Mouse (Mus musculus) liver, adult 2 months (tissue): ENCODE data around the gene 4930402H24Rik. TPM values are rescaled to one million over a fixed set of nuclear protein-coding genes. Genes with fewer than 3 reads are reported as not detected.

Experiments
- DNase-seq: peaks from one replicate; pipeline ENCODE4 v3.0.0-alpha.2; 2011; ENCODE audit warnings: low read depth, low spot score; ENCODE audit errors: extremely low read depth
- H3K27ac ChIP-seq: fragments of 200-500 bp; replicated peaks from 2 replicates; pipeline ENCODE4 v1.5.1; 2012; ENCODE audit warnings: low read depth, mild to moderate bottlenecking, control low read depth, inconsistent platforms, low read length; ENCODE audit not compliant: insufficient read depth
- H3K27me3 ChIP-seq: fragments of 200-500 bp; 2 replicates; pipeline ENCODE4 v1.6.1; 2012; ENCODE audit warnings: mild to moderate bottlenecking, moderate library complexity, low read length, inconsistent platforms; ENCODE audit not compliant: control insufficient read depth, insufficient read depth
- H3K36me3 ChIP-seq: fragments of 200-500 bp; 2 replicates; pipeline ENCODE4 v1.6.1; 2012; ENCODE audit warnings: low read length, inconsistent platforms; ENCODE audit not compliant: control insufficient read depth, insufficient read depth
- H3K4me1 ChIP-seq: fragments of 200-500 bp; 2 replicates; pipeline ENCODE4 v1.6.1; 2011; ENCODE audit warnings: low read length; ENCODE audit not compliant: control insufficient read depth, insufficient read depth
- H3K4me3 ChIP-seq: fragments of 200-500 bp; 2 replicates; pipeline ENCODE4 v1.5.1; 2011; ENCODE audit warnings: low read depth, mild to moderate bottlenecking, control low read depth, low read length, moderate library complexity; ENCODE audit not compliant: insufficient read depth
- H3K79me2 ChIP-seq: fragments of 200-500 bp; 2 replicates; pipeline ENCODE4 v1.6.1; 2012; ENCODE audit warnings: inconsistent platforms, mild to moderate bottlenecking, low read length, moderate library complexity; ENCODE audit not compliant: control insufficient read depth, insufficient read depth
- H3K9ac ChIP-seq: fragments of 200-500 bp; 2 replicates; pipeline ENCODE4 v1.6.1; 2012; ENCODE audit warnings: low read depth, mild to moderate bottlenecking, control low read depth, inconsistent platforms, low read length
- CTCF ChIP-seq: fragments of 200-500 bp; IDR thresholded peaks from 2 replicates; pipeline ENCODE4 v1.5.1; 2011; ENCODE audit warnings: low read depth, low read length, control low read depth
- POLR2A ChIP-seq: fragments of 200-500 bp; IDR thresholded peaks from 2 replicates; pipeline ENCODE4 v1.6.1; 2011; ENCODE audit warnings: low read length, control low read depth; ENCODE audit not compliant: insufficient read depth; ENCODE audit errors: extremely low read depth
- WGBS: fragments of 180-500 bp; shearing (Covaris S2); methylation state at CpG from one replicate; pipeline ENCODE4 v1.1.7; 2018; 5-methylcytosine and 5-hydroxymethylcytosine counted together
- polyA plus RNA-seq: library from polyadenylated mRNA; depleted of rRNA; stranded (reverse); fragments of >200 nt; gene quantifications from 2 replicates; pipeline ENCODE4 v1.2.3, GENCODE M21; 2012
- total RNA-seq: library from RNA; depleted of rRNA; stranded (reverse); fragments of >200 nt; gene quantifications from 2 replicates; pipeline ENCODE4 v1.2.3, GENCODE M21; 2014

The 4930402H24Rik gene
- total and polyA plus RNA-seq, 2 experiments, result 14.8 to 18.2 TPM

DNA sequence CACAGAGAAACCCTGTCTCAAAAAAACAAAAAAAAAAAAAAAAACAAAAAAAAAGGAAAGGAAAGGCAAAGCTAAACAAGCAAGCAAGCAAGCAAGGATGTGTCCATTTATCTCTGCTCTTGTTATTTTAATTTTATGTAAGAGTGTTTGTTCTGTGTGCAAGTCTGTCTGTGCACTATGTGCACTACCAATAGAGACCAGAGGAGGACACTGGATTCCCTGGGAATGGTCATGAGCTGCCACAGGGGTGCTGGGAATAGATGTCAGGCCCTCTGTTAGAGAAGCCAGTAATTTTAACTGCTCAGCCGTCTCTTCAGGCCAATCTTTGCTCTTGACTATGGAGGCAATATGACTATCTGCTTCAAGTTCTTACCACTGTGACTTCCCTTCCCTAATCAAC is 162.6 kb downstream of the 4930402H24Rik start:
- no peak for DNase-seq
- H3K27me3 ChIP-seq, result no peaks in the 10 kb centered on the region
- H3K27ac ChIP-seq, result no peak overlapping the region
- no peak for TF ChIP-seq POLR2A
- no peak for TF ChIP-seq CTCF
- H3K36me3 ChIP-seq, result peaks cover 66% of the 10 kb centered on the region
- no peak overlapping the region for H3K4me3 ChIP-seq
- no peaks in the 10 kb centered on the region for H3K79me2 ChIP-seq
- H3K4me1 ChIP-seq, result no peaks in the 10 kb centered on the region
- WGBS, result 97% methylated on average over 1 of the region's 1 CpGs
- H3K9ac ChIP-seq, result no peak overlapping the region

DNA sequence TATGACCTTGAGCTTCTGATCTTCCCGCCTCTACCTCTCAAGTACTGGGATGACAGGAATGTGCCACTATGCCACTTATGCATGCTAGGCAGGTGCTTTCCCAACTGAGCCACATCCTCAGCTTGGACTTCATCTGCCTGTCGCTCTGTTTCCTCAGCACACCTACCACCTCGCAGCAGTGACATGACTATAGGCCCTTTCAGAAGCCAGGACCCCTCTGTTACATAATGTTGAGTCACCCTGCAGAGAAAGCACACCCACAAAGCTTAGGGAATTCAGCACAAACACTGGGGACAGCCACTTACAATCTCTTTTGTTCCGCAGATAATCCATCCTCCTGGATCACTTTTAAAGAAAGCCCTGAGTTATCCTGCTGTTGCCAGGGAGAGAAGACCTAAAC is 166.1 kb downstream of the 4930402H24Rik start:
- H3K9ac ChIP-seq, result no peak overlapping the region
- no peaks in the 10 kb centered on the region for H3K27me3 ChIP-seq
- no peak for DNase-seq
- no peaks in the 10 kb centered on the region for H3K4me1 ChIP-seq
- no peaks in the 10 kb centered on the region for H3K79me2 ChIP-seq
- TF ChIP-seq CTCF (no peak), POLR2A (no peak)
- 88% methylated on average over 4 of the region's 4 CpGs for WGBS
- H3K4me3 ChIP-seq, result no peak overlapping the region
- peak overlapping the region; percentile 10; the same call in 1 of the 2 replicates for H3K27ac ChIP-seq
- H3K36me3 ChIP-seq, result peaks cover 47% of the 10 kb centered on the region

DNA sequence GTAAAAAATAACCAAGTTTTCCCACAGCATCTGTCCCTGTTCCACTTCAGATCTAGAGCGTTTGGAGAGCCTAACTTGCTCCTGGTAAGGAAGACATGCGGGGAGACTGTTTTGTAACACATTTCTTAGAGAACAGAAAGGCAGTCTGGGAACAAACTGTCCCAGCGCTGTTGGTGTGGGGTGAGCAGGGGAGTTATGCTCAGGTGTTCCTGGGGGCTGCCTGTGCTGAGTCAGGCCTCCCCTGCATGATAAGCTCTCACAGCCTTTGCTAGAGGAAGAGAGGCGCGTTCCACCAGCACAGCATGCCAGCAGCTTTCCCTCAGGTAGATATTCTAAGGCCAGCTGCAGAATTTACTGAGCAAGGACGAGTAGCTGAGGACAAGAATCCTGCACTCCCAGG is 168.2 kb downstream of the 4930402H24Rik start:
- Histone ChIP-seq H3K79me2 (no peaks in the 10 kb centered on the region), H3K36me3 (peaks cover 50% of the 10 kb centered on the region), H3K27me3 (no peaks in the 10 kb centered on the region), H3K9ac (no peak overlapping the region), H3K4me3 (no peak overlapping the region), H3K27ac (no peak overlapping the region), H3K4me1 (no peaks in the 10 kb centered on the region)
- TF ChIP-seq POLR2A (no peak), CTCF (no peak)
- no peak for DNase-seq
- 89% methylated on average over 6 of the region's 6 CpGs for WGBS

DNA sequence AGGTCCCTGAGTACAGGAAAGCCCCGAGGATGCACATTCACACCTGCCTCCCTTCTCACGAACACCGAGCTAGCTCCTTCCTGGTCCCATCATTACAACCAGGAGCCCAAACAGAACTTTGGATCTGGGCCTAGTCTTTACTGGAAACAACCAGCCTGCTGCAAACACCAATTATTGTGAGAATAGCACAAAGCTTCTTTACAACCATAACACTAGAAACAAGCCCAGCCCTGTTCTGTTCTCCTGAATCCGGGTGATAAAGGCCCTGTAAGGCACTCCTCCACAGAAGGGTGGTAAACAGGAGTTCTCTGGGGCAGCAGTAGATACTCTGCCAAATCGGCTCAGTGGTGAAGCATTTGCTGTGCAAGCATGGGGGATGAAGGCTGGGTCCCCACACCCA is 170.9 kb downstream of the 4930402H24Rik start:
- no peaks in the 10 kb centered on the region for H3K4me1 ChIP-seq
- H3K9ac ChIP-seq, result no peak overlapping the region
- TF ChIP-seq POLR2A, result no peak
- TF ChIP-seq CTCF, result no peak
- peaks cover 54% of the 10 kb centered on the region for H3K36me3 ChIP-seq
- no peaks in the 10 kb centered on the region for H3K79me2 ChIP-seq
- no peak for DNase-seq
- no peak overlapping the region for H3K27ac ChIP-seq
- H3K4me3 ChIP-seq, result no peak overlapping the region
- H3K27me3 ChIP-seq, result no peaks in the 10 kb centered on the region
- WGBS, result 83% methylated on average over 5 of the region's 5 CpGs

DNA sequence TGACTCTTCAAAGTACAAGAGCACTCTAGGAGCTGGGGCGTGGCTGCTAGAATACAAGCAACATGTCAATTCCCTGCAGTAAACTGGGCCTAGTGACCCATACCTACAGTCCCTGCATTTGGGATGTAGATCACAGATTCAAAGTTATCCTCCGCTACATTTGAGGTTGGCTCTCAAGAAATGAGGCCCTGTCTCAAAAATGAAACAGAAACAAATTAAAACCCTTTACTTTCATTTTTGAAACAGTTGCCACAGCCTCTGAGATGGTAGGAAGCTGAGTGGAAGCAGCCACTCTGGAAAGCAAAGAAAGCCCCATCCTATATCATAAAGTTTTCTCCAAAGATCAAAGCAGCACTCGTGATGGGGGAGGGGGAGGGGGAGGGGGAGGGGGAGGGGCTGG is 172.8 kb downstream of the 4930402H24Rik start:
- no peaks in the 10 kb centered on the region for H3K4me1 ChIP-seq
- 89% methylated on average over 3 of the region's 3 CpGs for WGBS
- no peaks in the 10 kb centered on the region for H3K27me3 ChIP-seq
- H3K27ac ChIP-seq, result no peak overlapping the region
- no peak overlapping the region for H3K9ac ChIP-seq
- H3K79me2 ChIP-seq, result no peaks in the 10 kb centered on the region
- H3K4me3 ChIP-seq, result no peak overlapping the region
- peaks cover 53% of the 10 kb centered on the region for H3K36me3 ChIP-seq
- no peak for DNase-seq
- TF ChIP-seq CTCF (no peak), POLR2A (no peak)

DNA sequence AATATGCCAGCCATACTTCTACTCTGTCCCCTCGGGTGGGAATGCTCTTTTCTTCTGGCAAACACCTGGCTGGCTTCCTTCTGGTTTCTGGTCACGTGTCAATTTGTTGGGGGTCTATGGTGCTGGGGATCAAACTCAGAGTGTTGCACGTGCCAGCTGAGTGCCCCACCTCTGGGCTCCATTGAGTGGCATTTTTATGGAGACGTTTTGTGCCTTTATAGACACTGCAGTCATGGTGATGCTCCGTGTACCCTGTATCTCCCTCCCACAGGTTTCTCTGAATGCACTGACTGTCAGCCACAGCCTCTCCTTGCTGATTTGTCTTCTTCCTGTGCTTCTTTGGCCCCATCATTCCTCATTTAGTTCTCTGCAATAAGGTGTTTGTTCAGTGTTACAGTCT is 174.4 kb downstream of the 4930402H24Rik start:
- 91% methylated on average over 5 of the region's 5 CpGs for WGBS
- H3K79me2 ChIP-seq, result no peaks in the 10 kb centered on the region
- peaks cover 50% of the 10 kb centered on the region for H3K36me3 ChIP-seq
- no peaks in the 10 kb centered on the region for H3K4me1 ChIP-seq
- no peak overlapping the region for H3K27ac ChIP-seq
- no peak overlapping the region for H3K9ac ChIP-seq
- no peak for DNase-seq
- no peak overlapping the region for H3K4me3 ChIP-seq
- TF ChIP-seq POLR2A (no peak), CTCF (no peak)
- no peaks in the 10 kb centered on the region for H3K27me3 ChIP-seq
